Mouse (Mus musculus) forebrain, embryonic 11.5 days (tissue): Measurements from ENCODE around the gene Exoc4. TPM values are rescaled to one million over a fixed set of nuclear protein-coding genes. Genes with fewer than 3 reads are reported as not detected.

Experiments used
- ATAC-seq: fragments of 200-750 bp; cut with Nextera tagmentation; replicated peaks from 2 replicates; pipeline ENCODE4 v1.8.0; 2017; ENCODE audit warnings: moderate TSS enrichment; ENCODE audit not compliant: low FRiP score
- DNase-seq: peaks from one replicate; pipeline ENCODE4 v3.0.0-alpha.2; 2017; ENCODE audit warnings: low spot score
- H3K27ac ChIP-seq: fragments of 300-500 bp; sonication (generic); 2 replicates; pipeline ENCODE4 v1.5.1; 2014; ENCODE audit warnings: low read depth, low read length
- H3K27me3 ChIP-seq: fragments of 300-500 bp; sonication (generic); 2 replicates; pipeline ENCODE4 v1.6.1; 2014; ENCODE audit warnings: mild to moderate bottlenecking, low read length, mixed read lengths; ENCODE audit not compliant: control insufficient read depth, insufficient read depth
- H3K36me3 ChIP-seq: fragments of 300-500 bp; sonication (generic); 2 replicates; pipeline ENCODE4 v1.6.1; 2014; ENCODE audit warnings: mild to moderate bottlenecking, low read length, moderate library complexity, mixed read lengths; ENCODE audit not compliant: control insufficient read depth, insufficient read depth
- H3K4me1 ChIP-seq: fragments of 300-500 bp; sonication (generic); replicated peaks from 2 replicates; pipeline ENCODE4 v1.6.1; 2014; ENCODE audit warnings: low read length, mixed read lengths; ENCODE audit not compliant: control insufficient read depth, insufficient read depth
- H3K4me2 ChIP-seq: fragments of 300-500 bp; sonication (generic); 2 replicates; pipeline ENCODE4 v1.6.1; 2014; ENCODE audit warnings: low read depth, mild to moderate bottlenecking, low read length, moderate library complexity, mixed read lengths; ENCODE audit not compliant: severe bottlenecking
- H3K4me3 ChIP-seq: fragments of 300-500 bp; sonication (generic); 2 replicates; pipeline ENCODE4 v1.5.1; 2014; ENCODE audit warnings: low read depth, low read length
- H3K9ac ChIP-seq: fragments of 300-500 bp; sonication (generic); 2 replicates; pipeline ENCODE4 v1.6.1; 2014; ENCODE audit warnings: low read length
- H3K9me3 ChIP-seq: fragments of 300-500 bp; sonication (generic); 2 replicates; pipeline ENCODE4 v1.6.1; 2016; ENCODE audit warnings: low read length, mixed read lengths; ENCODE audit not compliant: control insufficient read depth
- WGBS: fragments of 180-500 bp; shearing (Covaris S2); extraction: QIAGEN DNeasy Blood & Tissue Kit; methylation state at CpG from one replicate; pipeline ENCODE4 v1.1.7; 2014; 5-methylcytosine and 5-hydroxymethylcytosine counted together
- polyA plus RNA-seq: library from polyadenylated mRNA; unstranded; fragments of >200 nt; fragmentation: Nextera tagmentation; extraction: Ambion mirVana; gene quantifications from 2 replicates; pipeline ENCODE4 v1.2.1, GENCODE M21; 2014

Exoc4 gene
- polyA plus RNA-seq, 1 experiment from 2014 or later: 41.2 TPM

DNA sequence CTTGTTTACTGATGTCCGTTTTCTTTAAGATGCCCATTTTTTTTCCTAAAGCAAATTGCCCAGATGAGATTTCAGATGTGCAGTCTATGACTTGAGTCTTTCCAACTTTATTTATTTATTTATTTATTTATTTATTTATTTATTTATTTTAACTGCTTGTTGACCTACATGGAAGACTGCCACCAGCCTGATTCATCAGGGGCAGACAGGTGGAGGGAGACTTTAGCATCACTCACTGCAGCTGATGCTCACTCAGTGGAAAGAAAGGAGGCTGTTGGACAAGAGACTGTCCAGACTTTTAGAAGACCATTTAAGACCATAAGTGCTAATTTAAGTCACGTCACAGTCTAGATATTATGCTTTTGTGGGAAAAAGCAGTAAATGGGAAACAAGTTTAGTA is 313.0 kb downstream of the Exoc4 start:
- H3K4me2 ChIP-seq: no peak overlapping the region
- H3K27ac ChIP-seq: no peak overlapping the region
- no peaks in the 10 kb centered on the region for H3K27me3 ChIP-seq
- H3K9me3 ChIP-seq: no peaks in the 10 kb centered on the region
- no peak for ATAC-seq
- no peak overlapping the region for H3K4me3 ChIP-seq
- no peaks in the 10 kb centered on the region for H3K36me3 ChIP-seq
- no peak for DNase-seq
- H3K4me1 ChIP-seq: no peaks in the 10 kb centered on the region
- WGBS: 91% methylated on average over 2 of the region's 2 CpGs
- no peak overlapping the region for H3K9ac ChIP-seq

DNA sequence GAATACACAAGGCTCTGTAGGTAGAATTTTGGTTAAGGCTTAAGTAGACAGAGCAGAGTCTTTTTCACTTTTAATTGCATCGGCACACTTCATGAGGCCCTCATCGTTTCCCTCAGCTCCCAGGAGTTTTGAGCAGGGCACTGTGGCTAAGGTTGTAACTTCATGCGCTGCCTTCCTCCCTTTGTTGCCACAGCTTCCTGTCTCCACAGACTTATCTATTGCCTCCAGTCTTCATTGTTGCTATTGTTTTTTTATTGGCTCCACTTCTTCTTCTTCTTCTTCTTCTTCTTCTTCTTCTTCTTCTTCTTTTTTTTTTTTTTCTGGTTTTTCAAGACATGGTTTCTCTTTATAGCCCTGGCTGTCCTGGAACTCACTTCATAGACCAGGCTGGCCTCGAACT is 327.1 kb downstream of the Exoc4 start:
- Histone ChIP-seq H3K4me1 (no peaks in the 10 kb centered on the region), H3K36me3 (no peaks in the 10 kb centered on the region), H3K9ac (no peak overlapping the region), H3K4me2 (no peak overlapping the region), H3K9me3 (no peaks in the 10 kb centered on the region), H3K27ac (no peak overlapping the region), H3K27me3 (no peaks in the 10 kb centered on the region), H3K4me3 (no peak overlapping the region)
- no peak for DNase-seq
- WGBS: 90% methylated on average over 4 of the region's 4 CpGs
- ATAC-seq: no peak

DNA sequence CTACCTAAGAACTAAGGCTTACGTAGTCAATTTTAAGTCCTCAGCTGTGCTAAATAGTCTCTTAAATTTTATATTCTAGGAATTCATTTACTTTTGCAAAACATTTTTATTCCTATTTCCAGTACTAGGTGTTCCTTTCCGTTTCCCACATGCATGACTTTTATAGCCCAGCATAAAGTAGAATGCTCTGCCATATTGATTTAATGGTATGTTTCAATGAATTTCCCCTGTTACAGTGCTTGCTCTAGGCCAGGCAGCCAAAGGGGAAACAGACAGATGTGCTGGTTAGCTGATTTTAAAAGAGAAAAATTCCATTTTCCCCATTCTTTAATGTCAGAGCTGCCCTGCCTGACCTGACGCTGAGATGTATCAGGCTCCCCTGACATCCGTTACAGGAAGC is 359.6 kb downstream of the Exoc4 start:
- no peak overlapping the region for H3K4me2 ChIP-seq
- no peak overlapping the region for H3K4me3 ChIP-seq
- H3K4me1 ChIP-seq: no peaks in the 10 kb centered on the region
- H3K9ac ChIP-seq: no peak overlapping the region
- whole genome bisulfite sequencing: 94% methylated on average over 4 of the region's 4 CpGs
- ATAC-seq: no peak
- no peaks in the 10 kb centered on the region for H3K9me3 ChIP-seq
- no peak for DNase-seq
- H3K27ac ChIP-seq: no peak overlapping the region
- H3K27me3 ChIP-seq: no peaks in the 10 kb centered on the region
- no peaks in the 10 kb centered on the region for H3K36me3 ChIP-seq

DNA sequence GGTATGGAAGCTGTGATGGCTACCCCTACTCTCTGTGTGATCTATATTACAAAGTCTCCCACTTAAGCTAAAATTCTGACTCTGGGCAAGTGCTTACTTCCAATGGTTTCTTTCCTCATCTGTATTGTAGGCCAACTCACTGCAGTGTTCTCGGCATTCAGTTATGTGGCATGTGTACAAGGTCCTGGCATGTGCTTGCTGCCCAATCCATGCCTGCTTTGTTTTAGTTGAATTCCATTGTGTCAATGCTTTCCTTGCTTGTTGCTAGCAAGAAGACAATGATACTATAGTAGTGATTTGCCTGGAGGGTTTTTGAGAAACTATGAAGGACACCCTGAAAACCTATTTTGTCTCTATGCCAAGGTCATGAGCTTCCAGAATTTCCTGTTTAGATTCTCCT is 365.1 kb downstream of the Exoc4 start:
- H3K4me2 ChIP-seq: no peak overlapping the region
- no peaks in the 10 kb centered on the region for H3K36me3 ChIP-seq
- H3K9me3 ChIP-seq: no peaks in the 10 kb centered on the region
- no peak overlapping the region for H3K9ac ChIP-seq
- no peak overlapping the region for H3K27ac ChIP-seq
- H3K4me3 ChIP-seq: no peak overlapping the region
- ATAC-seq (no peak), DNase-seq (no peak)
- WGBS: 68% methylated on average over 1 of the region's 1 CpGs
- no peaks in the 10 kb centered on the region for H3K27me3 ChIP-seq
- H3K4me1 ChIP-seq: no peaks in the 10 kb centered on the region

DNA sequence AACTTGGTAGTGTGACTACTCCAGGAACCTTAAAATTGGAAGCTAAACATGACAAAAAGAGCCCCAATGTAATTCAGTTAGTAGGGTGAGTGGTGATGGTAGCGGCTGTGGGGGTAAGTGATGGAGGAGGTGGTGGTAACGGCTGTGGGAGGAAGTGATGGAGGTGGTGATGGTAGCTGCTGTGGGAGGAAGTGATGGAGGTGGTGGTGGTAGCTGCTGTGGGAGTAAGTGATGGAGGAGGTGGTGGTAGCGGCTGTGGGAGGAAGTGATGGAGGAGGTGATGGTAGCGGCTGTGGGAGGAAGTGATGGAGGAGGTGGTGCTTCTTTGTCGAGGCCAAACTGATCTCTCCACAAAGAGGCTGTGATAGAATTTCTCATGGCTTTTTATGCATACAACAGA is 369.7 kb downstream of the Exoc4 start:
- H3K36me3 ChIP-seq: no peaks in the 10 kb centered on the region
- no peak for ATAC-seq
- H3K9ac ChIP-seq: no peak overlapping the region
- no peaks in the 10 kb centered on the region for H3K9me3 ChIP-seq
- no peak overlapping the region for H3K4me2 ChIP-seq
- no peak overlapping the region for H3K27ac ChIP-seq
- no peak overlapping the region for H3K4me3 ChIP-seq
- 89% methylated on average over 5 of the region's 5 CpGs for WGBS
- no peaks in the 10 kb centered on the region for H3K27me3 ChIP-seq
- DNase-seq: no peak
- no peaks in the 10 kb centered on the region for H3K4me1 ChIP-seq

DNA sequence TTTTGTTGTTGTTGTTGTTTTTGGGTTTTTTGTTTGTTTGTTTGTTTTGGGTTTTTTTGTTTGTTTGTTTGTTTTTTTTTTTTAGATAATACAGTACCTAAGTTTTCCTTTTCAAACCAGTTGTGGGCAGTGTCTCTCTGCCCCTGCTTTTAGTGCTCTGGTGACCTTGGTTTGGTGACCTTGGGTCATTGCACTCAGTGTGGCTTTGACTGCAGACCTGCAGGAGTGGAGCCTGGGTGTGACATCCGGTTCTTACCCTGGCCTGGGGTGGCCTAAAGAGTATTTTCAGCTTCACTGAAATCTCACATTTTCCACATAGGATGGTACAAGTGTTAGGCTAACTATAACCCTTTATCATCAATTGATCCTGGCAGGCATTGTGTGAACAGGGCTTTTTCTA is 371.8 kb downstream of the Exoc4 start:
- Histone ChIP-seq H3K27me3 (no peaks in the 10 kb centered on the region), H3K4me1 (no peaks in the 10 kb centered on the region), H3K4me2 (no peak overlapping the region), H3K9me3 (no peaks in the 10 kb centered on the region), H3K27ac (no peak overlapping the region), H3K4me3 (no peak overlapping the region), H3K36me3 (no peaks in the 10 kb centered on the region), H3K9ac (no peak overlapping the region)
- WGBS: 67% methylated on average over 1 of the region's 1 CpGs
- no peak for ATAC-seq
- DNase-seq: no peak

DNA sequence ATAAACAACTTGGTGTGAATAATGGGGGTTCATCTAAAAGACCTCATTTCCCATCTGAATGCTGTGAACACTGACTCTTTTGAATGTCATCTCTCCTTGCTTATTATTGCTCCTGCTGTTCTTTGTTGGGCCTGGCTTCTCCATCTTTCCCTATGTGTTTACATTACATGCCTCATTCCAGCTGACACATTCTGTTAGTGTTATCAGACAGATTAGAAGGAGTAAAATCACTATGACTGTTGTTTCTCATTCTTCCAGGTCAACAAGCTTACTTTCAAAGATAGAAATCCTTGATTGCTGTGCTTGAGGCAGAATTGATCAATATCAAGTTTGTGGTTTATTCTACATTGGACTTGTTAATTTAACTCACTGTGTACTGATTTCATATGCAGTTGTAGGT is 377.0 kb downstream of the Exoc4 start:
- no peak for ATAC-seq
- H3K4me2 ChIP-seq: no peak overlapping the region

DNA sequence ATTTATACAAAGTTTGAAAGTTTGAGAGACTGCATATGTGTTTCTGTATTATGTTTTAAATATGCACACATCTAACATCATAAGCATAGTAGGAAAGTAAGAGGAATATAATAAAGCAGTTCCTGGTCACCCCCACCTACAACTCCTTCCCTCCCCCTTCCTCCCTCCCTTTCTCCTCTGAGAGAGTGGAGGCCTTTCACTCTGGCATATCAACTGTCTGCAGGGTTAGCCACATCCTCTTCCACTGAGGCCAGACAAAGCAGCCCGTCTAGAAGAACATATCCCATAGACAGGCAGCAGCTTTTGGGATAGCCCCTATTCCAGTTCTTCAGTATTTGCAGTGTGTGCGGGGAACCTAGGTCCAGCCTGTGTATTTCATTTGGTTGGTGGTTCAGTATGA is 382.2 kb downstream of the Exoc4 start:
- no peak overlapping the region for H3K4me2 ChIP-seq
- H3K36me3 ChIP-seq: no peaks in the 10 kb centered on the region
- ATAC-seq (no peak), DNase-seq (no peak)
- no peak overlapping the region for H3K4me3 ChIP-seq
- no peak overlapping the region for H3K9ac ChIP-seq
- H3K27me3 ChIP-seq: no peaks in the 10 kb centered on the region
- no peaks in the 10 kb centered on the region for H3K9me3 ChIP-seq
- H3K4me1 ChIP-seq: no peaks in the 10 kb centered on the region
- WGBS: 91% methylated on average over 2 of the region's 2 CpGs
- H3K27ac ChIP-seq: no peak overlapping the region

More for the DNA sequence above, 377.0 kb downstream of the Exoc4 start:
- Histone ChIP-seq H3K4me1 (no peaks in the 10 kb centered on the region), H3K36me3 (no peaks in the 10 kb centered on the region), H3K27ac (no peak overlapping the region), H3K27me3 (no peaks in the 10 kb centered on the region), H3K4me3 (no peak overlapping the region), H3K9me3 (no peaks in the 10 kb centered on the region), H3K9ac (no peak overlapping the region)
- DNase-seq: no peak

DNA sequence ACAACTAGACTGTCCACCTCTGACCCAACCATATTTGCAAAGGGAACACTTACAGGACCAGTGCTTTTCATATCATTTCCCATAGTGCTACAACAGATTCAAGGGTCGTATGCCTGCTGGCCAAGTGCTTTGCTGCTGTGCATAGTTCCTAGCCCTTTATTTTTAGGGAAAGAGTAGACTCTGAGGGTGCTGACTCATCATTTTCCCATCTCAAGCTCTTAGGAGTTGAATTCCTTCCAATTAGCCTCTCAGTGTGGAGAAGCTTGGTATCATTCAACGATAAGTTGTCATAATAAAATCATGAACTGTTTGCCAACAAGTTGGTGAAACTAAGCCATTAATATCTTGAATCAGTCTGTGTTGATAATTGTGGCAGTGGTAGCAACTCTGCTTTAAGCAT is 388.3 kb downstream of the Exoc4 start:
- 87% methylated on average over 2 of the region's 2 CpGs for WGBS
- Histone ChIP-seq H3K9me3 (no peaks in the 10 kb centered on the region), H3K4me2 (no peak overlapping the region), H3K27ac (no peak overlapping the region), H3K36me3 (no peaks in the 10 kb centered on the region), H3K4me1 (no peaks in the 10 kb centered on the region), H3K4me3 (no peak overlapping the region), H3K27me3 (no peaks in the 10 kb centered on the region), H3K9ac (no peak overlapping the region)
- no peak for ATAC-seq
- DNase-seq: no peak
